Mouse (Mus musculus) liver, adult 2 months (tissue): ENCODE data around the gene C530008M17Rik. TPM values are rescaled to one million over a fixed set of nuclear protein-coding genes. Genes with fewer than 3 reads are reported as not detected.
A peak's percentile ranks its signal among the peaks of the same experiment; 100 is the strongest.
"Not testable (repeated sequence)": the region's sequence is repeated elsewhere in the genome, so short reads cannot be mapped to it uniquely, and the experiment has no call there.

ENCODE experiments used
- DNase-seq: peaks from one replicate; pipeline ENCODE4 v3.0.0-alpha.2; 2011; ENCODE audit warnings: low read depth, low spot score; ENCODE audit errors: extremely low read depth
- H3K27ac ChIP-seq: fragments of 200-500 bp; replicated peaks from 2 replicates; pipeline ENCODE4 v1.5.1; 2012; ENCODE audit warnings: low read depth, mild to moderate bottlenecking, control low read depth, inconsistent platforms, low read length; ENCODE audit not compliant: insufficient read depth
- H3K27me3 ChIP-seq: fragments of 200-500 bp; 2 replicates; pipeline ENCODE4 v1.6.1; 2012; ENCODE audit warnings: mild to moderate bottlenecking, moderate library complexity, low read length, inconsistent platforms; ENCODE audit not compliant: control insufficient read depth, insufficient read depth
- H3K36me3 ChIP-seq: fragments of 200-500 bp; 2 replicates; pipeline ENCODE4 v1.6.1; 2012; ENCODE audit warnings: low read length, inconsistent platforms; ENCODE audit not compliant: control insufficient read depth, insufficient read depth
- H3K4me1 ChIP-seq: fragments of 200-500 bp; 2 replicates; pipeline ENCODE4 v1.6.1; 2011; ENCODE audit warnings: low read length; ENCODE audit not compliant: control insufficient read depth, insufficient read depth
- H3K4me3 ChIP-seq: fragments of 200-500 bp; 2 replicates; pipeline ENCODE4 v1.5.1; 2011; ENCODE audit warnings: low read depth, mild to moderate bottlenecking, control low read depth, low read length, moderate library complexity; ENCODE audit not compliant: insufficient read depth
- H3K79me2 ChIP-seq: fragments of 200-500 bp; 2 replicates; pipeline ENCODE4 v1.6.1; 2012; ENCODE audit warnings: inconsistent platforms, mild to moderate bottlenecking, low read length, moderate library complexity; ENCODE audit not compliant: control insufficient read depth, insufficient read depth
- H3K9ac ChIP-seq: fragments of 200-500 bp; 2 replicates; pipeline ENCODE4 v1.6.1; 2012; ENCODE audit warnings: low read depth, mild to moderate bottlenecking, control low read depth, inconsistent platforms, low read length
- CTCF ChIP-seq: fragments of 200-500 bp; IDR thresholded peaks from 2 replicates; pipeline ENCODE4 v1.5.1; 2011; ENCODE audit warnings: low read depth, low read length, control low read depth
- POLR2A ChIP-seq: fragments of 200-500 bp; IDR thresholded peaks from 2 replicates; pipeline ENCODE4 v1.6.1; 2011; ENCODE audit warnings: low read length, control low read depth; ENCODE audit not compliant: insufficient read depth; ENCODE audit errors: extremely low read depth
- WGBS: fragments of 180-500 bp; shearing (Covaris S2); methylation state at CpG from one replicate; pipeline ENCODE4 v1.1.7; 2018; 5-methylcytosine and 5-hydroxymethylcytosine counted together
- polyA plus RNA-seq: library from polyadenylated mRNA; depleted of rRNA; stranded (reverse); fragments of >200 nt; gene quantifications from 2 replicates; pipeline ENCODE4 v1.2.3, GENCODE M21; 2012; rRNA removed
- total RNA-seq: library from RNA; depleted of rRNA; stranded (reverse); fragments of >200 nt; gene quantifications from 2 replicates; pipeline ENCODE4 v1.2.3, GENCODE M21; 2014; rRNA removed

Gene C530008M17Rik
- total and polyA plus RNA-seq, 2 experiments, result under 0.01 to 0.02 TPM

GRCm38 (mm10) chr5:76904713-76905404 is 248.5 kb downstream of the C530008M17Rik start:
- Histone ChIP-seq H3K27ac (peak overlapping the region; percentile 47; the same call in 1 of the 2 replicates), H3K79me2 (no peaks in the 10 kb centered on the region), H3K9ac (peak overlapping the region; percentile 78), H3K4me1 (peaks cover 8% of the 10 kb centered on the region; the same call in 1 of the 2 replicates), H3K4me3 (peak overlapping the region; percentile 74), H3K36me3 (peaks cover 10% of the 10 kb centered on the region), H3K27me3 (no peaks in the 10 kb centered on the region)
- whole genome bisulfite sequencing, result 2% methylated on average over 19 of the region's 19 CpGs
- TF ChIP-seq CTCF, result no peak
- TF ChIP-seq POLR2A, result no peak
- no peak for DNase-seq

- DNase-seq, result peak; percentile 79
- Histone ChIP-seq H3K9ac (peak within 1 kb of the TSS; percentile 87), H3K27me3 (no peaks in the 10 kb centered on the region), H3K79me2 (no peaks in the 10 kb centered on the region), H3K27ac (peak within 1 kb of the TSS; percentile 81), H3K36me3 (peaks cover 7% of the 10 kb centered on the region), H3K4me1 (peaks cover 8% of the 10 kb centered on the region; the same call in 1 of the 2 replicates), H3K4me3 (peak within 1 kb of the TSS; percentile 74)
- WGBS, result under 1% methylated on average over 47 of the region's 47 CpGs
- TF ChIP-seq CTCF (peak; percentile 26; the same call in 1 of the 2 replicates), POLR2A (peak; percentile 92)
Observed at GRCm38 (mm10) chr5:76905405-76906154, 249.3 kb downstream of the C530008M17Rik start, which contains the start of gene Aasdh. Gene Aasdh, minus strand, starts transcription at chr5:76905514.

GRCm38 (mm10) chr5:76906155-76906499 is 249.8 kb downstream of the C530008M17Rik start:
- H3K79me2 ChIP-seq, result no peaks in the 10 kb centered on the region
- H3K27ac ChIP-seq, result peak overlapping the region; percentile 81
- H3K27me3 ChIP-seq, result no peaks in the 10 kb centered on the region
- peak overlapping the region; percentile 87; the same call in 1 of the 2 replicates for H3K9ac ChIP-seq
- 23% methylated on average over 3 of the region's 3 CpGs for WGBS
- peaks cover 8% of the 10 kb centered on the region; the same call in 1 of the 2 replicates for H3K4me1 ChIP-seq
- DNase-seq, result no peak
- peaks cover 7% of the 10 kb centered on the region for H3K36me3 ChIP-seq
- TF ChIP-seq POLR2A (no peak), CTCF (no peak)
- H3K4me3 ChIP-seq, result peak overlapping the region; percentile 74

GRCm38 (mm10) chr5:76910807-76911206 is 254.5 kb downstream of the C530008M17Rik start:
- no peak overlapping the region for H3K27ac ChIP-seq
- TF ChIP-seq POLR2A (no peak), CTCF (no peak)
- no peak overlapping the region for H3K9ac ChIP-seq
- H3K4me1 ChIP-seq, result peaks cover 6% of the 10 kb centered on the region; the same call in 1 of the 2 replicates
- DNase-seq, result no peak
- H3K27me3 ChIP-seq, result no peaks in the 10 kb centered on the region
- H3K79me2 ChIP-seq, result no peaks in the 10 kb centered on the region
- peaks cover 17% of the 10 kb centered on the region; the same call in 1 of the 2 replicates for H3K36me3 ChIP-seq
- 89% methylated on average over 3 of the region's 3 CpGs for WGBS
- H3K4me3 ChIP-seq, result no peak overlapping the region

- not testable (repeated sequence) for H3K79me2 ChIP-seq
- 94% methylated on average over 5 of the region's 5 CpGs for WGBS
Observed at GRCm38 (mm10) chr5:76912522-76912921, 256.2 kb downstream of the C530008M17Rik start.

GRCm38 (mm10) chr5:76922833-76923232 is 266.5 kb downstream of the C530008M17Rik start:
- no peak overlapping the region for H3K9ac ChIP-seq
- DNase-seq, result no peak
- no peaks in the 10 kb centered on the region; the same call in 1 of the 2 replicates for H3K79me2 ChIP-seq
- no peak overlapping the region for H3K27ac ChIP-seq
- TF ChIP-seq CTCF (no peak), POLR2A (no peak)
- no peaks in the 10 kb centered on the region for H3K27me3 ChIP-seq
- H3K4me3 ChIP-seq, result no peak overlapping the region
- WGBS, result 92% methylated on average over 4 of the region's 4 CpGs
- H3K4me1 ChIP-seq, result peaks cover 2% of the 10 kb centered on the region; the same call in 1 of the 2 replicates
- peaks cover 43% of the 10 kb centered on the region for H3K36me3 ChIP-seq

More at GRCm38 (mm10) chr5:76912522-76912921, 256.2 kb downstream of the C530008M17Rik start:
- H3K36me3 ChIP-seq, result peaks cover 18% of the 10 kb centered on the region; the same call in 1 of the 2 replicates
- H3K27me3 ChIP-seq, H3K9ac ChIP-seq, H3K27ac ChIP-seq, H3K4me1 ChIP-seq, H3K4me3 ChIP-seq, DNase-seq: not testable (repeated sequence)

Other genes starting within 250 kb of the C530008M17Rik start
- gene Gm7271, start 172.5 kb upstream of the C530008M17Rik start, total RNA-seq, result not detected in 2 replicates
- not detected in 2 replicates for gene Gm7271, start 172.5 kb upstream of the C530008M17Rik start, polyA plus RNA-seq
- 14.7 and 14.8 TPM in 2 replicates for gene Exoc1, start 127.2 kb upstream of the C530008M17Rik start, total RNA-seq
- 6.6 and 7.2 TPM in 2 replicates for gene Exoc1, start 127.2 kb upstream of the C530008M17Rik start, polyA plus RNA-seq
- gene Cep135, start 67.8 kb upstream of the C530008M17Rik start, total RNA-seq, result 2.8 and 3.0 TPM in 2 replicates
- 0.44 and 0.62 TPM in 2 replicates for gene Cep135, start 67.8 kb upstream of the C530008M17Rik start, polyA plus RNA-seq
- gene Aasdh, start 249.0 kb downstream of the C530008M17Rik start, total RNA-seq, result 9.3 and 14.3 TPM in 2 replicates
- gene Aasdh, start 249.0 kb downstream of the C530008M17Rik start, polyA plus RNA-seq, result 7.8 and 9.7 TPM in 2 replicates